Mouse (Mus musculus) urinary bladder, postnatal 4 days (tissue): ENCODE measurements around the gene Acsf2.

ENCODE experiments used
- DNase-seq, 2 experiments: peaks; one replicate each; pipeline ENCODE4 v3.0.0; 2021 to 2022; ENCODE audit warnings: low spot score in 2 of 2

Acsf2 gene

GRCm38 (mm10) chr11:94548041-94548784, 53.5 kb downstream of the Acsf2 start:
- DNase-seq = peak in 1 of 2 experiments; percentile 36

- DNase-seq = no peak
Measured at GRCm38 (mm10) chr11:94547271-94547670, 54.4 kb downstream of the Acsf2 start.

GRCm38 (mm10) chr11:94546381-94546780, 55.3 kb downstream of the Acsf2 start:
- no peak for DNase-seq

GRCm38 (mm10) chr11:94544422-94544821, 57.2 kb downstream of the Acsf2 start:
- no peak for DNase-seq

- peak; percentile 87 to 97 for DNase-seq
Measured at GRCm38 (mm10) chr11:94543932-94544331, 57.7 kb downstream of the Acsf2 start.

GRCm38 (mm10) chr11:94543344-94543743, 58.3 kb downstream of the Acsf2 start:
- no peak for DNase-seq

- no peak for DNase-seq
Measured at GRCm38 (mm10) chr11:94542400-94542799, 59.3 kb downstream of the Acsf2 start.

GRCm38 (mm10) chr11:94539761-94540160, 61.9 kb downstream of the Acsf2 start:
- DNase-seq = no peak

- peak in 1 of 2 experiments; percentile 28 for DNase-seq
Measured at GRCm38 (mm10) chr11:94538733-94539292, 62.9 kb downstream of the Acsf2 start.

GRCm38 (mm10) chr11:94533171-94533570, 68.5 kb downstream of the Acsf2 start:
- DNase-seq = no peak

- no peak for DNase-seq
Measured at GRCm38 (mm10) chr11:94528879-94529278, 72.8 kb downstream of the Acsf2 start.

GRCm38 (mm10) chr11:94526171-94526879, 75.3 kb downstream of the Acsf2 start:
- no peak for DNase-seq

GRCm38 (mm10) chr11:94521219-94521843, 80.3 kb downstream of the Acsf2 start, which contains the start of gene Mycbpap:
Gene Mycbpap (minus strand): TSS chr11:94521742.
- DNase-seq = no peak

GRCm38 (mm10) chr11:94513452-94513851, 88.2 kb downstream of the Acsf2 start:
- DNase-seq = no peak

GRCm38 (mm10) chr11:94508976-94509375, 92.7 kb downstream of the Acsf2 start:
- no peak for DNase-seq
